Mouse (Mus musculus) frontal cortex, postnatal 25 days (tissue): ENCODE measurements around the gene Adgb.
"Not testable (repeated sequence)": the region's sequence is repeated elsewhere in the genome, so short reads cannot be mapped to it uniquely, and the experiment has no call there.

Experiments
- DNase-seq, 2 experiments: peaks; one replicate each; pipeline ENCODE4 v3.0.0; 2022; ENCODE audit warnings: low spot score in 2 of 2

The Adgb gene

GRCm38 (mm10) chr10:10471961-10472610 lies at the start of gene Adgb:
Gene Adgb (minus strand): TSS chr10:10472326.
- peak; percentile 20 to 31 for DNase-seq

- DNase-seq = no peak
Observed at GRCm38 (mm10) chr10:10480139-10480538, 8.0 kb upstream of the Adgb start.

GRCm38 (mm10) chr10:10477429-10477828 lies 5.3 kb upstream of the Adgb start:
- not testable (repeated sequence) for DNase-seq

GRCm38 (mm10) chr10:10476956-10477355 lies 4.8 kb upstream of the Adgb start:
- no peak for DNase-seq

- no peak for DNase-seq
Observed at GRCm38 (mm10) chr10:10476549-10476948, 4.4 kb upstream of the Adgb start.

- DNase-seq = no peak
Observed at GRCm38 (mm10) chr10:10468699-10469547, 3.2 kb downstream of the Adgb start.

- DNase-seq = no peak
Observed at GRCm38 (mm10) chr10:10460113-10460512, 12.0 kb downstream of the Adgb start.

GRCm38 (mm10) chr10:10456991-10457390 lies 15.1 kb downstream of the Adgb start:
- no peak for DNase-seq

GRCm38 (mm10) chr10:10449067-10449466 lies 23.1 kb downstream of the Adgb start:
- DNase-seq = no peak

GRCm38 (mm10) chr10:10444841-10445466 lies 27.2 kb downstream of the Adgb start:
- no peak for DNase-seq

- DNase-seq = no peak
Observed at GRCm38 (mm10) chr10:10443558-10443957, 28.6 kb downstream of the Adgb start.

- no peak for DNase-seq
Observed at GRCm38 (mm10) chr10:10435014-10435413, 37.1 kb downstream of the Adgb start.

GRCm38 (mm10) chr10:10429635-10430034 lies 42.5 kb downstream of the Adgb start:
- no peak for DNase-seq

GRCm38 (mm10) chr10:10429032-10429431 lies 43.1 kb downstream of the Adgb start:
- DNase-seq = no peak

GRCm38 (mm10) chr10:10424383-10424782 lies 47.7 kb downstream of the Adgb start:
- no peak for DNase-seq

- no peak for DNase-seq
Observed at GRCm38 (mm10) chr10:10411046-10411445, 61.1 kb downstream of the Adgb start.

- no peak for DNase-seq
Observed at GRCm38 (mm10) chr10:10408166-10408565, 64.0 kb downstream of the Adgb start.

GRCm38 (mm10) chr10:10395784-10396481 lies 76.2 kb downstream of the Adgb start:
- DNase-seq = no peak

GRCm38 (mm10) chr10:10374629-10375028 lies 97.5 kb downstream of the Adgb start:
- no peak for DNase-seq

GRCm38 (mm10) chr10:10364025-10364424 lies 108.1 kb downstream of the Adgb start:
- DNase-seq = no peak

GRCm38 (mm10) chr10:10355605-10356227 lies 116.4 kb downstream of the Adgb start:
- DNase-seq = peak; percentile 6 to 14

GRCm38 (mm10) chr10:10352184-10352583 lies 119.9 kb downstream of the Adgb start:
- DNase-seq = no peak
